Mouse (Mus musculus) activated CD4-positive, CD25-positive, alpha-beta regulatory T cell (primary cell): ENCODE data around the gene Psd4. TPM values are rescaled to one million over a fixed set of nuclear protein-coding genes. Genes with fewer than 3 reads are reported as not detected.

Experiments
- polyA plus RNA-seq, 2 experiments: library from polyadenylated mRNA; unstranded; fragments of 100-300 nt; shearing (Covaris generic); gene quantifications; one replicate each; pipeline ENCODE4 v1.2.1; 2017

The Psd4 gene
- polyA plus RNA-seq: 100 to 1,000 TPM in 1 of 2 experiments, 10 to 100 TPM in 1; 64.7 to 137 TPM

GRCm38 (mm10) chr2:24367030-24367894 lies at the start of gene Psd4:
Psd4 (plus strand) TSS chr2:24367580.

GRCm38 (mm10) chr2:24336545-24336944 lies 30.8 kb upstream of the Psd4 start, which contains the start of gene Il1rn:
Il1rn (plus strand) TSS chr2:24336853.

Other genes starting within 250 kb of the Psd4 start
- gene Il1f8, start 214.4 kb upstream of the Psd4 start, polyA plus RNA-seq: not detected
- under 1 TPM in 1 of 2 experiments, not detected in 1; 0.29 TPM for gene Il1f9, start 181.1 kb upstream of the Psd4 start, polyA plus RNA-seq
- gene Il1f6, start 152.2 kb upstream of the Psd4 start, polyA plus RNA-seq: not detected
- not detected for gene Il1f5, start 90.6 kb upstream of the Psd4 start, polyA plus RNA-seq
- not detected for gene Il1f10, start 76.4 kb upstream of the Psd4 start, polyA plus RNA-seq
- 1 to 10 TPM; 1.8 to 2.4 TPM for gene Il1rn, start 30.7 kb upstream of the Psd4 start, polyA plus RNA-seq
- gene Pax8, start 108.0 kb downstream of the Psd4 start, polyA plus RNA-seq: not detected